15 mouse cellular contexts compared by ENCODE assay signal in the genomic region with DNA sequence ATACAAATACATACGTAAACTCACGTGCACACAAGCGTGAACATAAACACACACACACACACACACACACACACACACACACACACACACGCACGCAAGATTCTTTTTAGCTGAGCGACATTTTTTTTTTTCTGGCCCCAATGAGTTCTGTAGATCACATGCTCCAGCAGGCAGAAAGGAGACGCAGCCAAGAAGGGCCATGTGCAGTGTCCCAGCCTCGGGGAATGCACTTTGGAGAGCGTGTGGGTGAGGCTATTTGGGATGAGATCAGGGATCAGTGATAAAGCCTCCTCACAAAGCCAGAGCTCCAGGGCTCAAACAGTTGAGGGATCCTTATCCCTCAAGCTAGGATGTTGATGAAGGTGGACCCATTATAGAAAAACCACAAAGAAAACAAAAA. TPM values are rescaled to one million over a fixed set of nuclear protein-coding genes. Genes with fewer than 3 reads are reported as not detected.
A peak's percentile ranks its signal among the peaks of the same experiment; 100 is the strongest.
DNase-seq lines count a peak whose midpoint lies in the region; ATAC-seq lines count a peak whose summit lies in the region.
"Had no signal": no experiment of that assay in that cellular context is flagged by ENCODE, and none has a peak within 500 bp of the region (broad histone marks: within the 10 kb centered on the region; RNA-seq: fewer than 3 reads in every experiment).

No protein-coding gene starts in this region.

- peaks cover 27% of the 10 kb centered on the region for H3K4me1 ChIP-seq in kidney, embryonic 15.5 days
- H3K4me1 ChIP-seq in stomach, embryonic 16.5 days (ENCODE audit: control insufficient read depth, insufficient read depth, low read length) = peaks cover 16% of the 10 kb centered on the region
- peaks cover 14% of the 10 kb centered on the region; the same call in 1 of the 2 replicates for H3K4me1 ChIP-seq in intestine, embryonic 15.5 days (replicated peaks)
- H3K4me1 ChIP-seq in forebrain, embryonic 10.5 days = peaks cover 13% of the 10 kb centered on the region; the same call in 1 of the 2 replicates

- H3K27ac ChIP-seq in kidney, embryonic 15.5 days = no peak overlapping the region
- H3K27ac ChIP-seq in stomach, embryonic 16.5 days (ENCODE audit: low read length) = no peak overlapping the region
- H3K27ac ChIP-seq in intestine, embryonic 15.5 days = no peak overlapping the region
- H3K27ac ChIP-seq in forebrain, embryonic 10.5 days = no peak overlapping the region
- H3K27ac ChIP-seq: hindbrain, embryonic 10.5 days; limb, embryonic 13.5 days; macrophage; neural tube, embryonic 12.5 days had no signal

- H3K9ac ChIP-seq in kidney, embryonic 15.5 days = no peak overlapping the region
- no peak overlapping the region for H3K9ac ChIP-seq in stomach, embryonic 16.5 days (ENCODE audit: low read length)
- no peak overlapping the region for H3K9ac ChIP-seq in intestine, embryonic 15.5 days
- H3K9ac ChIP-seq: limb, embryonic 13.5 days; neural tube, embryonic 12.5 days had no signal

- 0 out of 2 replicates have a peak, but pooled peaks have one; percentile 37 for ATAC-seq in kidney, embryonic 15.5 days (replicated peaks; ENCODE audit: low FRiP score)
- peak; percentile 62; the same call in 1 of the 2 replicates for ATAC-seq in stomach, embryonic 16.5 days (ENCODE audit: insufficient read depth, low FRiP score)
- no peak for ATAC-seq in intestine, embryonic 15.5 days

- H3K4me2 ChIP-seq in kidney, embryonic 15.5 days = no peak overlapping the region
- no peak overlapping the region for H3K4me2 ChIP-seq in stomach, embryonic 16.5 days (ENCODE audit: low read depth, low read length)
- no peak overlapping the region for H3K4me2 ChIP-seq in intestine, embryonic 15.5 days (replicated peaks)
- H3K4me2 ChIP-seq: limb, embryonic 13.5 days; neural tube, embryonic 12.5 days had no signal

- no peaks in the 10 kb centered on the region for H3K27me3 ChIP-seq in kidney, embryonic 15.5 days
- H3K27me3 ChIP-seq in stomach, embryonic 16.5 days (ENCODE audit: control insufficient read depth, insufficient read depth, low read length) = no peaks in the 10 kb centered on the region
- no peaks in the 10 kb centered on the region for H3K27me3 ChIP-seq in intestine, embryonic 15.5 days (replicated peaks)
- H3K27me3 ChIP-seq in forebrain, embryonic 10.5 days (ENCODE audit: poor library complexity, severe bottlenecking) = no peaks in the 10 kb centered on the region
- H3K27me3 ChIP-seq: neural tube, embryonic 12.5 days had no signal

- H3K36me3 ChIP-seq in kidney, embryonic 15.5 days = no peaks in the 10 kb centered on the region
- no peaks in the 10 kb centered on the region for H3K36me3 ChIP-seq in stomach, embryonic 16.5 days (ENCODE audit: control insufficient read depth, insufficient read depth, low read length)
- no peaks in the 10 kb centered on the region for H3K36me3 ChIP-seq in intestine, embryonic 15.5 days
- no peaks in the 10 kb centered on the region for H3K36me3 ChIP-seq in forebrain, embryonic 10.5 days (replicated peaks)
- H3K36me3 ChIP-seq: G1E; hindbrain, embryonic 10.5 days; limb, embryonic 13.5 days; neural tube, embryonic 12.5 days had no signal

- H3K4me3 ChIP-seq in kidney, embryonic 15.5 days (replicated peaks) = no peak overlapping the region
- H3K4me3 ChIP-seq in stomach, embryonic 16.5 days (replicated peaks; ENCODE audit: low read length) = no peak overlapping the region
- no peak overlapping the region for H3K4me3 ChIP-seq in intestine, embryonic 15.5 days (replicated peaks)
- H3K4me3 ChIP-seq in forebrain, embryonic 10.5 days = no peak overlapping the region
- H3K4me3 ChIP-seq: hindbrain, embryonic 10.5 days; limb, embryonic 13.5 days; neural tube, embryonic 12.5 days had no signal

- no peaks in the 10 kb centered on the region for H3K9me3 ChIP-seq in kidney, embryonic 15.5 days (replicated peaks)
- no peaks in the 10 kb centered on the region for H3K9me3 ChIP-seq in stomach, embryonic 16.5 days (replicated peaks; ENCODE audit: control insufficient read depth, low read length)
- H3K9me3 ChIP-seq in intestine, embryonic 15.5 days = no peaks in the 10 kb centered on the region
- no peaks in the 10 kb centered on the region for H3K9me3 ChIP-seq in forebrain, embryonic 10.5 days
- H3K9me3 ChIP-seq: G1E; hindbrain, embryonic 10.5 days; limb, embryonic 13.5 days; neural tube, embryonic 12.5 days had no signal

- WGBS in kidney, embryonic 15.5 days = 57% methylated on average over 9 of the region's 9 CpGs
- WGBS in stomach, embryonic 16.5 days = 48% methylated on average over 9 of the region's 9 CpGs
- WGBS in intestine, embryonic 15.5 days = 45% methylated on average over 9 of the region's 9 CpGs
- WGBS in forebrain, embryonic 10.5 days = 86% methylated on average over 9 of the region's 9 CpGs

- DNase-seq in kidney, adult 11 months = no peak
- peak; percentile 44 for DNase-seq in retina, postnatal 1 day
- no peak for DNase-seq in retina, embryonic 14.5 days (ENCODE audit: low spot score)
- DNase-seq in cerebellum, postnatal 25 days = peak; percentile 69 to 79
- DNase-seq in forebrain, embryonic 10.5 days (ENCODE audit: extremely low spot score, low spot score) = no peak
- DNase-seq: adrenal gland, postnatal 25 days; spleen, adult 18-20 months had no signal

RNA-seq across cellular contexts. Expression of gene Rab30, which starts 24.0 kb away (rescaled TPM):
- polyA plus RNA-seq in kidney, embryonic 15.5 days (2015; fragmentation: Nextera tagmentation; extraction: Ambion mirVana) = 8.2 and 8.3 TPM in 2 replicates
- 20.9 and 24.1 TPM in 2 replicates for polyA plus RNA-seq in stomach, embryonic 16.5 days (2015; fragmentation: Nextera tagmentation; extraction: Ambion mirVana)
- polyA plus RNA-seq in intestine, embryonic 15.5 days (2015; fragmentation: Nextera tagmentation; extraction: Ambion mirVana) = 24.4 and 24.7 TPM in 2 replicates
- polyA plus RNA-seq in forebrain, embryonic 10.5 days (2016; fragmentation: Nextera tagmentation; extraction: Ambion mirVana) = 12.2 and 15.6 TPM in 2 replicates

Comparison
In these comparisons a context has a peak if more than half of its experiments do, and no peak if none do; other contexts are left out.
1. DNase-seq: peak in retina, postnatal 1 day (single experiment) and cerebellum, postnatal 25 days (2 of 2); none in kidney, adult 11 months (single experiment), retina, embryonic 14.5 days (single experiment) and forebrain, embryonic 10.5 days (single experiment).